Mouse (Mus musculus) megakaryocyte, embryonic 14.5 days (primary cell): ENCODE data around the gene Mfsd2a.

Source experiments
- FLI1 ChIP-seq: IDR thresholded peaks from 2 replicates; pipeline ENCODE4 v1.6.1; 2012; ENCODE audit warnings: low read length, inconsistent platforms, mixed read lengths
- GATA1 ChIP-seq: IDR thresholded peaks from 3 replicates; pipeline ENCODE4 v1.6.1; 2012; ENCODE audit warnings: mixed read lengths, low read length, inconsistent platforms, borderline replicate concordance

GRCm38 (mm10) chr4:122905359-122905758 lies 55.6 kb downstream of the Mfsd2a start:
- TF ChIP-seq GATA1 (no peak), FLI1 (no peak)
